Mouse (Mus musculus): ENCODE results near the gene Bdnf.

Bdnf gene

DNA sequence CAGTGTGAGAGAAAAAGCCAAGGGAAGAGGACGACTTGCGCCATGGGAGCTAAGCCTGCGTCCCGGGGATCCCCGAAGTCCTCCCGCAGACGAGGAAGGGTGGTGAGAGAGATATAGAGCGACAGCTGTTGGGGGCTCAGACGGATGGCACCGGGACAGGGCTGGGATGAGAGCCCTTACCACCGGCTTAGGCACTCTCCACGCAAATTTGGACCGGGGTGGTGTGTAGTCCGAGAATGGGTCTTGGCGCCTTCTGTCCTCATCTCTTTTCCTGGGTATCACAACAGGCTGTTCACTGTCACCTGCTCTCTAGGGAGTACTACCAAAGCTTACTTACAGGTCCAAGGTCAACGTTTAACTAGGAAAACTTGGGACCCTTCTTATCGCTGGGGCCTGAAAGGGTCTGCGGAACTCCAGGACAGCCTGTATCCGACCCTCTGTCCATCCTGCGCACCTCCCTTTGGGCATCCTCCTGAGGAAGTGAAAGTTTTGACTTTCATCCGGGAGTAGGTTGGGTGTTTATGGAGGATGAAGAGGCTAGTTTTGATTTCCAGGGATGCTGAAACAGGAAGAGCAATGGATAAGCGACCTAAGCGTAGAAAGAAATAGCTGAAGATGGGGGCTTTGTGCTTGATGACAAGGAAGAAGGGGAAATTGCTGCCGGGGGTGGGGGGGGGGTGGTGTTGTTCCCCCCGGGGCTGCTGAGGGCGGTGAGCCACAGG is 19.8 kb downstream of the Bdnf start:
- ChIA-PET CTCF (interaction anchor here (0.7 to 2.4 kb wide), 14 partner anchors 8 to 1725 kb away, joined by 3 to 8 read pairs (median 4); partner anchors contain the start of genes Kif18a (in 1 of the 4) and Mettl15 (in 1 of the 4)), POLR2A (interaction anchor here in 3 of 4 experiments (0.9 to 3.2 kb wide), 14 partner anchors 10 to 817 kb away, joined by 3 to 29 read pairs (median 8); partner anchors contain the start of genes Bdnf (in 3 of the 3), Kif18a (in 1 of the 3), Lin7c (in 1 of the 3) and Mettl15 (in 1 of the 3))

DNA sequence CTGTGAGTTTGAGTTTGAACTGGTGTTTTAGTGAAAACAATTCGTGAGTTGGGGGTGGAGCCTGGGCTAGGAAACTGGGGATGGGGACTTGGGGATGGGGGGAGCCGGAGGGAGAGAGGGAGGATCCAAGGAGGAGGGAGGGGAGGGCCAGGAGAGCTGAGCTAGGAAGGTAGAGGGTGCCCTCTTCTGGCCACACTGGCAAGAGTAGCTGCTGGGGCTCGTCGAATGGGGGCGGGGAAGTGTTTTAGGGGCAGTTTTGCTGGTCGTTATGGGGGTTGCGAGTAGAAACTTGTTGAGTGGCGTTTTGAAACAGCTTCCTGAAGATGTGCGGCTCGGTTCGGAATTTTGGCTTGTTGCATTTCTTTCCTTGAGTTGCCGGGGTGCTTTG is 20.3 kb downstream of the Bdnf start:
- ChIA-PET POLR2A (interaction anchor here in 2 of 4 experiments (0.9 to 3.2 kb wide), 8 partner anchors 9 to 817 kb away, joined by 3 to 29 read pairs (median 9); partner anchors contain the start of genes Bdnf (in 2 of the 2), Kif18a (in 1 of the 2) and Mettl15 (in 1 of the 2)), CTCF (interaction anchor here (0.6 to 2.4 kb wide), 10 partner anchors 20 to 1726 kb away, joined by 3 to 8 read pairs (median 4); partner anchors contain the start of genes Bdnf (in 1 of the 4), Kif18a (in 1 of the 4) and Mettl15 (in 1 of the 4))

DNA sequence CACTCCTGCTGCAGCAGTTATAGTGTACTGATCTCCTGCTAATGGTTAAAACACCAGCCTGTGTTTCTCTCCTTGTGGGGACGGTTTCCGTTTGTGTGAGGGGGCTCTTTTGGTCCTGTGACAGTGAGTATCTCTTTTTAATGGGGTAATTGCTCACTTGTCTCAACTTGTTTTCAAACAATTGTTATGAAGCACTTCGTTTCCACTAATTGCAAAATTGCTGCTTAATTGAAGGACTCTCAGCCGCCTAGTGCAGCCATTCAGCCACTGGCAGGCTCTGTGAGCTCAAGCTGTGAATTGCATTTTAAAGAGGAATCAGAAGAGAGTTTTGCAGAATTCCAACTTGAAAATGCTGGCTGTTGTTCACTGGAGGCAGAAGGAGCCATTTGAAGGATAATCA is 22.7 kb downstream of the Bdnf start:
- CTCF ChIA-PET = no interaction called here
- POLR2A ChIA-PET = interaction anchor here in 1 of 4 experiments (0.7 kb wide), 1 partner anchor 19 kb away, joined by 3 read pairs; no protein-coding TSS in a partner anchor

DNA sequence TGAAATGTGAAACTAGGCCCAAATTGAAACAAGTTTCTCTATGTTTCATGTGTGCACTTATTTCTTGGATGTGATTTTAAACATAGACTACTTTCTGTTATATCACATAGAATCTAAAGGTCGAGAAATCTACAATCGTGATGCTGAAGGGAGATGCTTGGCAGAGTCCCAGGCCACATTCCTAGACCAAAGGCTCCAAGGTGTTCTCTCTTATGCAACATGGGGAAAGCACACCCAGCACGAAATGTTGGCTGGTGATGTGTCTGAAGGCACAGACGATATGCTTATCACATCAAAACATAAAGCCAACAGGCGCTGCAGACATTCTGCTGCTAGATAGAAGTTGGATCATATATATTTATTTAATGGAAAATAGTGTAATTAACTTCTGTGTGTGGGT is 25.8 kb downstream of the Bdnf start:
- ChIA-PET POLR2A (no interaction called here), CTCF (no interaction called here)

DNA sequence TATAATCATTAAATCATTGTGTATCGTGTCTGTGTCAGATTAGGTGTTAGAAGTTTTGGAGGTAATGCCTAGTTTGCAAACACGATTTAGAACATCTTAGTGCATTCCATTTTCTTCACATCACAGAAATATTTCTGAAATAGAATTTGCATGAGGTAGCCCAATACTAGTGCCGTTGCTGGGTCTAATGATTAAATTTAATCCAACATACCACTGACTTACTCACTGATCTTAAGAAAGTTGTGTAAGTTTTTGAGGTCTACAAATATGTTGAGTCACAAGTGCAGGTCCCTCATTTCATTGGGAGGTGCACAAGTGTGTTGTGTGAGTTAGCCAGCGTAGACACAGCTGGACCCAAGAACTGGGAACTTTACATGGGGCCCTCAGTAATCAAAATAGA is 29.1 kb downstream of the Bdnf start:
- ChIA-PET CTCF (no interaction called here), POLR2A (interaction anchor here in 1 of 4 experiments (0.8 kb wide), 1 partner anchor 9 kb away, joined by 7 read pairs; no protein-coding TSS in a partner anchor)

DNA sequence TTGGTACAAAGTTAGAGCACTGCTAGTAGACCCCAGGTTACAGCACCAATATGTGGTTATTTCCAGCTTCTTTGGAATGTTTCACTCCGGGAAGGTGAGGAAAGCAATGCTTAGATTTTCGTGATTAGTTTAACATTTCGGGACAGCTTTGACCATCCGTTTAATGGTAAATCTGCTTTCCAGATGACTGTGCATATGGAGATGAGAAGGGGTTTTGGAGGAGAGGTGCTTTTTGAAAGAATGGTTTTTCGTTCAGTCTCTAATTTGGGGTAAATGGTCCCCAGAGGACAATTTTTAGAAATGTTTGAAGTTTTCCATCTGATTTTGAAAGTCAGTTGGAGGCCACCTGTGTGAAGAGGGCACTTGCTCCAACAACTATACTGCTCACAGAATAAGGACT is 29.6 kb downstream of the Bdnf start:
- ChIA-PET POLR2A (interaction anchor here in 1 of 4 experiments (0.8 kb wide), 1 partner anchor 10 kb away, joined by 7 read pairs; no protein-coding TSS in a partner anchor), CTCF (no interaction called here)

DNA sequence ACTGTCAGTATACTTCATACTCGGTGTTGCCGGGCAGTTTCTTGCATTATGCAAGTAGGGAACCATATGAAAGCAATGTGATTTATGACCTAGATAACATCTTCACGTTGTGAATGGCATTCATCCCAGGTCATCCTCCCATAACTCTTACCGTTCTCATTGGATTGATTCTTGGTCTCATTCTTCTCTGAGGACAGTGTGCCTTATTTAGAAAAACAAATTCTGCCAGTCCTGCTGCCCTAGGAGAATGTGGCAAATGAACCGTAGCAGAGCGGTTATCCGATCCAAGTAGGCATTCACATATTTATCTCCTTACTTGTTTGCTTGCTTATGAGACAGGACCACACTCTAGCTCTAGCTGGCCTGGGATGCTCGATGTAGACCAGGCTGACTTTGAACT is 32.0 kb downstream of the Bdnf start:
- POLR2A ChIA-PET = no interaction called here
- CTCF ChIA-PET = no interaction called here

DNA sequence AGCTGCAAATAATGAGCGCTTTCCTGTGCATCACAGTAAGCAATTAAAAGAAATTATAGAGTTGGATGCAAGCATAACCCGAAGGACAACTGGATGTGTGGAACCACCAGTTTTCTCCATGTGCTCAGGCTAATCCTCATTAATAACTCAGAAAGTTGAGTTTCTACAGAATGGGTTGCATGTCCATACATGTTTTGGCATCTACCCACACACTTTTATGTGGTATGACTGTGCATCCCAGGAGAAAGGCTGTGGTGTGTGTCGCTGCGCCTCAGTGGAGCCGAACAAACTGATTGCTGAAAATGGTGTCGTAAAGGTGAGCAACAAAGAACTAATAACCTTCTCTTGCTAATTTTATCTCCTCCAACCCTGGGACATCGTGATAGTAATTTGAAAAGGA is 34.8 kb downstream of the Bdnf start:
- POLR2A ChIA-PET = no interaction called here
- CTCF ChIA-PET = no interaction called here

DNA sequence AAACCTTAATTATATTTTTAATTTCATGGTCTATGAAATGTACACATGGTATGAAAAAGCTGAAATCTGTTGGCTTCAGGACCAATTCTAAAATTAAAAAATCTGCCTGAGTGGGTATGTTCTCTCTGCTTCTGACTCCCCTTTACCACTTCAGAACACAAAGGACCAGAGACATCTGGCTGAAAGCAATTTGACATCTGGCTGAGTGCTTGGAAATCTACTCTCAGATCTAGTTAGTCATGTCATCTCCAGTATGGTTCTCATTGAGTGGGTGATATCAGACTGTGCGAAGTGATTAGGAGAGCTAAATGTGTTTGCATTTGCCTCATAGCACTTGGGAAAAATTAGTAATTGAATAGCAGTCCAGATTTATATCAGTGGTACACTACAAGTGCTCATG is 36.5 kb downstream of the Bdnf start:
- POLR2A ChIA-PET = interaction anchor here in 1 of 4 experiments (0.6 kb wide), 1 partner anchor 386 kb away, joined by 3 read pairs; no protein-coding TSS in a partner anchor
- CTCF ChIA-PET = no interaction called here

DNA sequence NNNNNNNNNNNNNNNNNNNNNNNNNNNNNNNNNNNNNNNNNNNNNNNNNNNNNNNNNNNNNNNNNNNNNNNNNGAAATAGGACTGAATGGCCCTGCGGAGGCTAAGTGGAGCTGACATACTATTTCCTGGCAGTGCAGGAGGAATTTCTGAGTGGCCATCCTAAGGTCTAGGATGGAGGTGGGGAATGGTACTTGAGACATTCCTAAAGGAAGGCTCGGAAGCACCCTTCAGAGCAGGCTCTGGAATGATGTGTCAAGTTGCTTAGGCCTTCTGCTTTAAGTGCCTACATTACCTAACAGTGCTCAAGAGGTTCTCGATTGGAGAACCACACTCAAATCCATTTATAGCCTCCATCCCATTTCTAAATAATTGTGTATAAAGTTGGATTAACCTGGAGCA is 50.8 kb downstream of the Bdnf start:
- POLR2A ChIA-PET = no interaction called here
- CTCF ChIA-PET = no interaction called here

DNA sequence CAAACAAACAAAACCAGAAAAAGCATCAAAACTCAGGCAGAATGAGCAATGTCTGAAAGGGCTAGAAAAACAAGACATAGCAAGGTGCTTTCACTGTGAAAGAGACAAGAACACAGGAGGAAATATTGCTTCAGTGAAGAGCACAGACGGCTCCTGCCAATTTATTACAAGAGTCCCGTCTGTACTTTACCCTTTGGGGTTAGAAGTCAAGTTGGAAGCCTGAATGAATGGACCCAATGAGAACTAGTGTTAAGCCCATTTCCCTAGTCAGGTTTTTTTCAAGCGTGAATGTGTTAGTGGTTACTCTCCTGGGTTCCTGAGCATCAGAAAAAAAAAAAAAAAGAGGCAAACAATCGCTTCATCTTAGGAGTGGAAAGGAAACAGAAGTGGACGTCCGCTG is 51.3 kb downstream of the Bdnf start:
- CTCF ChIA-PET = no interaction called here
- POLR2A ChIA-PET = no interaction called here

DNA sequence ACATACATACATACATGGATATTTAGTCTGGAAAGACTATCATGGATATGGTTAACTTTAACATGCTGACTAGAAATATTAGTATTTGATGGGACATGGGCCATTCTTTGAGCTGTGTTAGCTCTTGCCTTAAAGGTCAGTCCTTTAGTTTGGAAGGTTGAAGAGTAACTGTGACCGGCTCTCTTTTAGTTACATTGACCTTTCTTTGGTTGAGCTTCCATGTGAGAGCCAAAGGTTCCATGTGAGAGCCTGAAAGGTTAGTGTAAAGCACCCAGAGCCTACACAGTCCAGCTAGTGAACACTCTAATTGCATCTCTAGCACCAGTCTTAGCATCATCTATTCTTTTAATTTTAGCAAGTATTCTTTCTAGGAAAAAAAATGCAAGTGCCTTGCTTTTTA is 54.7 kb downstream of the Bdnf start:
- CTCF ChIA-PET = no interaction called here

DNA sequence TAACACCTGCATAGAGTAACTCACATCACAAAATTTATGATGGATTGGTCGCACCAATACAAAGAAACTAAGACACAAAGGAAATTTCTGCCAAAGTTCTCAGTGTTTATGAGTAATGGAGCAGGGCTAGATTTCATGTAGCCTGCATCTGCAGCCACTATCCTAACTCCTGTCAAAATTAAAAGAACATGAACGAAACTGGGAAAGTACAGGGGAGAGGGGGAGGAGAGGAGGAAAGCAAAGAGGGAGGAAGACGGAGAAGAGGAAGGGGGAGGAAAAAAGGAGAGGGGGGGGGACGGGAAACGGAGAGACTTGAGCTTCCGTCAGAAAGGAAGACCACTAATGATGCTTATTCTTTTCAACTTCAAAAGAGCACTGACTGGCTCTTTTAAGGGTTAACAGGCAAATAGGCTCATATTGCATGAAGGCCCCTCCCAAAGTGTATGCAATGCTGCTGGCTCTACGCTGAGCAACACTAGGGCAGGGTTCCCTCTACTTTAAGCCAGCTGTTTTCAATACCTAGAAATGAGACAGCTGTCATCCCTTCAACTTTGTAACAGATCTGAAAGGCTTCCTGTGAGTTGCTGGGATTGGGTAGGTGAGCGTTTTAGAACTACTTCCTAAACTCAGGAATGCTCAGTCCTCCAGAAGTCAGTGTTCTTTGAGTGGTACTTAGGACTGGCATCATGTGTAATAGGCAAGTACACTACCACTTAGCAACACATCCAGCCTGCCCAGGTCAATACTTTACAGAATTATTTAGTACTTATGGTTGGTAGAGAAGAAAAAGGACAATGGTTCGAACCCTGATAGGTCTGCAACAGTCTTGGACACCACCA is 58.9 kb downstream of the Bdnf start:
- ChIA-PET CTCF (no interaction called here), POLR2A (no interaction called here)

More for the DNA sequence above, 54.7 kb downstream of the Bdnf start:
- POLR2A ChIA-PET = interaction anchor here in 1 of 4 experiments (0.6 kb wide), 1 partner anchor 148 kb away, joined by 3 read pairs; no protein-coding TSS in a partner anchor

DNA sequence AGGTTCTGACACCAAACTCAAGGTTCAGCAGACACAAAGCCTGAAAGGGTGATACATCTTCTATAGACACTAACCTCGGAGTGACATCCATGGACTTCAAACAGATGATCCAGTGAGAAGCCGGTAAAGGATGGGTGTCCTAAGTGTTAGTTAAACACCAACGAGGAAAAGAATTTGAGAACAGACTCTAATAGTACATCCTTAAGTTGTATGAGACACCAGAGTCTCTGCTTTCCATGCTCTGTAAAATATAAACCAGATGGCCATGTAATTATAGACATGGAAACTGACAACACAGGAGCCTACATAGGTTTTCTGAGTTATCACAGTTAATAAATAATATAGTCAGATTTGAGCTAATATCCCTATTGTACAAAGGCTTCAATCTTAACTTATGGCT is 59.7 kb downstream of the Bdnf start:
- ChIA-PET POLR2A (no interaction called here), CTCF (no interaction called here)

DNA sequence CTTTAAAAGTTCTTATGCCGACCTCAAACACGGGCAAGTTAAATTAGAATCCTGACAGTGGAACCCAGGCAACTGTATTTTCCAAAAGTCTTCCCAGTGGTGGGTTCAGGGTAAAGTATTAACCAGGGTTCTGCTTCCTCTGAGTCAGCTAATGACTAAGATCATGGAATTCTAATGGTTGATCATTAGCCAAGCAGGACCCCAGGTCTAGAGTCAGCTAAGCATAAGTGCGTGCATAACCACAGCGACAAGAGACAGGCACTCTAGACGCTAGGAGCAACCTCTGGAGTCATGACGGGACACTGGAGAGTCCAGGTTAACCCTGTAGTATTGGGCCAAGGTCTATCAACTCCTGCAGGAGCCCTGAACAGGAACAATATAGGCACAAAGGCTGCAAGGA is 60.2 kb downstream of the Bdnf start:
- CTCF ChIA-PET = no interaction called here
- POLR2A ChIA-PET = no interaction called here

DNA sequence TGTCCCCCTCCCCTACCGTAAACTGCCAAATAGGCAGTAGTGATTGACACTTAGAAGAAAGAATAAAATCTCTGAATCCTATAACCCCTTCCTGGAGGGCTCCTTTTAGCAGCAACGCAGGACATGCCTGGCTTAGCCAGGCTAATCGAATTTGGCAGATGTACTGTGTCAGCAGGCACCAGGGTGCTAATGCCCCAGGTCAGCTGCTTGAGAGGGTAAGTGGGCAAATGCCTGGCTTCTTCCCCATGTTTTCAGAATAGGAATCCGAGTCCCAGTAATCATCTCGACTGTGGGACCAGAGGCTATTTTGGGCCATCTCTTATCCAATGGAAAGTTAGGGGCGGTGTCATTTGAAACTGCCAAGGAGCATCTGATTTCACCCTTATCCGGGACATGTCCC is 60.8 kb downstream of the Bdnf start:
- ChIA-PET CTCF (no interaction called here), POLR2A (no interaction called here)

DNA sequence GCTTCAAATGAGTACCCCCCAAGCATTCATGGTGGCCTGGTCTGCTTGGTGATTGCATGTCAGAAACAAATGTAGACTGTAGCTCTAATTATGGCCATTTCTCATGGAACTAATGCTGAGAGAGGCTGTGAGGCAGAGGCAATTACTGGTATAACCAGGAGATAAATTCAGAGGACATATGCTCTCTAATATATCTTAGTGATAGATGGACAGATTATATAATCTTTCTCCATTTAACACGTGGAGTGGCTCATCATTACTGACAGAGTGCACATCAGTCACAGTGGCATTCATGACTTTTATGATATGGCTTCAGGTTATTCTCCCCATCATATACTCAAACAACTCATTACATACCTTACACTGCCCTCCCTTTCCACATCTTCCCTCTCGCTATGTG is 61.8 kb downstream of the Bdnf start:
- ChIA-PET POLR2A (interaction anchor here in 1 of 4 experiments (0.6 kb wide), 1 partner anchor 455 kb away, joined by 4 read pairs; no protein-coding TSS in a partner anchor), CTCF (no interaction called here)

DNA sequence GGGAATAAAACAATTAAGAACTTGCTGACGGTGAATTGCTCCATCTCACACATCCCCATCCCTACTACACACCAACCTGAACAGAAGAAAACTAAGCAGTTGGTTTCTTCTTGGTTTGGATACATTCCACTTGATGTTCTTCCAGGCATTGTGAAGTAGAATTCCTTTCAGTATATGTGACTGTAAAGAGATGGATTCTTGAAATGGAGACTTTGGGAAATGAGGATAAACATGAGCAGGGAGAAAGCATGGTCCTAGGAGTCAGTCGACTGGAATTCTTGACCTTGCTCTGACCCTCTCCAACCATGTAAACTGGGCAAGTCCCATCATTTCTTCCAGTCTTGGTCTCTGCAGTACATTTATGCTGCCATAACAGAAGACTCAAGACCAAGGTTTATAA is 63.8 kb downstream of the Bdnf start:
- ChIA-PET CTCF (no interaction called here), POLR2A (no interaction called here)

DNA sequence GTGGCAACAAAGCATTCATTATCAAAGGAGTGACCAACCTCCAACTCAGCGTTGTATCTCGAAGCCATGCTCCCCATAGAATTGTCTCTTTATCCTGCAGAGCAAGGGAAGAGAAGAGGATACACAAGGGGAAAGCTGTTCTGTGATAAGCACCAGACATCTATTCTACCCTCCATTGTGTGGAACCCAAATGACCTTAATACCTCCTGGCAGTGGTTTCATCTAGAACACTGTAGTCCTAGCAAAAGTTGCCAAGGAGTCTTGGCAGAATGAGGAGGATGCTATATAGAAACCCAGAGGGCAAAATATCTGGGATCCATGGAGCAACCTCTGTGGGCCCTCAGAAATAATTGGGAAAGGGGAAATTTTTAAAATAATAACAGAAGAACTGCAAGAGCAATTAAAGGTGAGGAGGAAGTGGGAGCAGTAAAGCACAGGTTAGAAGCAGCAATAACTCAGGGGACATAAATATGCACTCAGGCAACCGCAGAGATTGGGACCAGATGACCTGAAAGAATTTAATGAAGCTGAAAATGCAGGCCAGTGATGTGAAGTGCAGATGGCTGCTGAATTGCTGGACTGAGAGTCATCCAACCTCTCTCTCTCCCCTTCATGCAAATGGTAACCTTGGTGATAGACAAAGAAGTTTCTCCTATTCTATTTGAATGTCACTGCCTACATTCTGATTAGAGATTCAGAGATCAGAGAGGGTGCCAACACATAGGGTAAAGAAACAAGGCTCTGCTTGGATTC is 68.9 kb downstream of the Bdnf start:
- CTCF ChIA-PET = no interaction called here
- POLR2A ChIA-PET = no interaction called here

DNA sequence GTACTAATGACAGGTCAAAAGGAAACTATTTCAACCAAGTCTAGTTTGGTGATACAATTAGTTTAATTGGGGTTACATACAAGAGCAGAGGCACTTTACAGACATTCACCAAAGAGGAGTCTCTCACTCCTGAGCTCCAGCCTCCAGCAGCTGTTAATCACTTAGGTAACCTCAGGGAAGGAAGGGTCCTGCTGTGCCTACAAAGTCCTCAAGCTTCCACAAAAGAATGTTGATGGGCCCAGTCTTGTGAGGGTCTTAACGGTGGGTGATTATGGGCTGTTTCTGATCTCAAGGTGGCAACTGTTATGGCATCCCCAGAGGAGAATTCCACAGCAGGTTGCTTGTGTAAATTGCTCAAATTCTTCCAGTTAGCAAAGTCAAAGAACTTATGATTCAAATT is 71.7 kb downstream of the Bdnf start:
- CTCF ChIA-PET = interaction anchor here in 1 of 4 experiments (0.6 kb wide), 1 partner anchor 103 kb away, joined by 3 read pairs; no protein-coding TSS in a partner anchor
- POLR2A ChIA-PET = no interaction called here
